Mouse (Mus musculus): ENCODE results near the gene Prtg.

- TF ChIP-seq CTCF (IDR thresholded peaks at IDR 0.05; ENCODE audit: insufficient read depth, low read depth, low read length) = no peak
- TF ChIP-seq POLR2A (IDR thresholded peaks at IDR 0.05; ENCODE audit: insufficient read depth, low read depth, low read length) = no peak
These were observed 25.2 kb upstream of the Prtg start for GRCm38 (mm10) chr9:72781466-72781865.
